Mouse (Mus musculus) CH12F3 (cell line): Measurements from ENCODE around the gene Pdcd4.
"Not testable (repeated sequence)": the region's sequence is repeated elsewhere in the genome, so short reads cannot be mapped to it uniquely, and the experiment has no call there.

ENCODE experiments used
- in situ Hi-C: fragments of 300-500 bp; cut with MboI; formaldehyde crosslinking; loops from 2 replicates; pipeline ENCODE4 v1.14.3; 2020; ENCODE audit warnings: low sequenced_read_pairs

Gene Pdcd4

DNA sequence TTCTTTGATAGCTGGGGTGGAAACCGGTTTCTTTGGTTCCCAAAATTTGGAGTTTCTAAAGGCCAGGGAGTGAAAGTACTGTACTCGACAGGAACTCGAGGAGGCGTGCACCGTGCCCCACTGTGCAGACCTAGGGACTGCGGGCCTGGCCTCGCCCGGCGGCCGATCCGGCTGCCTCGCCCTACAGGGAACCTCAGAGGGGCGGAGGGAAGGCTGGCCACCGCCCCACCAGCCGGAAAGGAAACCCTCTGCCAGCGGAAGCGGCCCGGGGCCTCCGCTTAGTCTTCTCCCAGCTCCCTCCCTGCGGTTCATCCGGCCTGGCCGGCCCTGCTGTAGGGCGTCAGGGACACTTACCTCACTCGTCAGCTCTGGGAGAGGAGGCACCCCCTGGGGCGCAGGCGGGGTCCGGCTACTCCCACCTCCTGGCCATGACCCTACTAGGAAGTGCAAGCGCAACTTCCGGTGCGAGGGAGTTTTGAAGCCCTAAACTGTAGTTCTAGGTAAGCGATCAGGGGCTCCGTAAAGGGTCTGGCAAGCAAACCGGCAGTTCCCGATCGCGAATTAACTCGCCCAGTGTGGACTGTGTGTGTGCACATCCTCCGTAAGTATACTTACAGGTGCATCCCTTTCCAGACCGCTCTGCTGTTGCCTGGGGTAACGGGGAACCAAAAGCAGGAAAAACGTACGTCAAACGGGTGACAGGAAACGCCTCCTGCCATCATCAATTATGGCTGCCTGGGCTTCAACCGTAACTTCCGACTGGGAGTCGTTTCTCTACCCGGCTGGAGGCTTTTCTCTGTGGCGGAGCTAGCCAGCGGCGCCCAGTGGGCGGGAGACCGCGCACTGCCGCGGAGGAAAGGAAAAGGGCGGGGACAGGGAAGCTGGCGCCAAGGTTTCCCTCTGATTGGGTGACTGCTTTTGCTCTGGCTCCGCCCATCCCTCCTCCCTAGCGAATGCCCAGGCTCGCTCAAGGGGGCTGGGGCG, 52.1 kb downstream of the Pdcd4 start, which contains the start of the genes Shoc2 and Bbip1:
TSS of gene Shoc2 (plus strand) at position 505 of the 984 bp plus-strand sequence.
TSS of gene Bbip1 (minus strand) at position 826 of the 984 bp plus-strand sequence.
- in situ Hi-C loops: no loop called here

GRCm38 (mm10) chr19:53944786-53945169, 52.7 kb downstream of the Pdcd4 start:
- in situ Hi-C loops: no loop called here

- in situ Hi-C loops: no loop called here
Measured at GRCm38 (mm10) chr19:53945171-53946042, 53.4 kb downstream of the Pdcd4 start.

DNA sequence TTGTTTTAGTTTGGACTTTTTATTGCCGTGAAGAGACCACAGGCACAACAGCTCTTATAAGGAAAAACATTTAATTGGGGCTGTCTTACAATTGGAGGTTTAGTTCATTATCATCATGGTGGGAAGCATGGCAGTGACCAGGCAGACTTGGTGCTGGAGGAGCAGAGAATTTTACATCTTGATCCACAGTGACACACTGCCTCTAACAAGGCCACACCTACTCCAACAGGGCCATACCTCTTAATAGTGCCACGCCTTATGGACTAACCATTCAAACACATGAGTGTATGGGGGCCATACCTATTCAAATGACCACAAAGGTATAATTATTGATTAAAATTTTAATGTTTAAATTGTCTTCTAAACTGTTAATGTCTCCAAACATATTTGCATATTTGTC, 65.5 kb downstream of the Pdcd4 start:
- in situ Hi-C loops: no loop called here

GRCm38 (mm10) chr19:53962511-53962910, 70.5 kb downstream of the Pdcd4 start:
- in situ Hi-C loops: no loop called here

- in situ Hi-C loops: not testable (repeated sequence)
Measured at GRCm38 (mm10) chr19:53964347-53964746, 72.3 kb downstream of the Pdcd4 start.

GRCm38 (mm10) chr19:53964910-53965633, 73.0 kb downstream of the Pdcd4 start:
- in situ Hi-C loops: no loop called here

DNA sequence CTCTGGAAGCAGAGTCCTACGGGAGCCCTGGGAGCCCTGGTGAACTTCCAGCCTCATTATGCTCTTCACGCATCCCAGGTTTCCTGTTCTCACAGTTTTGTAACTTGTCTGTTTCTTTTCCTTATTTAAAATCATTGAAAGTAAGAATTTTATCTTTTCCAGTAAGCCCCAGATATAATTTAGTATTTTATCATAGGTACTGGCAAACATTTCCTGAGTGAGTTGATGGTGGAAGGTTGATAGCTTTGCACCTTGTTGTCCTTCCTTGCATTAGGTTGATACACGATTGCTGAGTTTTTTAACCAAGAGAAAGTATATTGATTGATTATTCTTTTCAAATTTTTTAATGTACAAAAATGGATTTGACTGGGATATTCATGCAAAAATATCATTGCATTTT, 77.2 kb downstream of the Pdcd4 start:
- in situ Hi-C loops: no loop called here

- in situ Hi-C loops: no loop called here
Measured at GRCm38 (mm10) chr19:53971938-53972337, 79.9 kb downstream of the Pdcd4 start.

DNA sequence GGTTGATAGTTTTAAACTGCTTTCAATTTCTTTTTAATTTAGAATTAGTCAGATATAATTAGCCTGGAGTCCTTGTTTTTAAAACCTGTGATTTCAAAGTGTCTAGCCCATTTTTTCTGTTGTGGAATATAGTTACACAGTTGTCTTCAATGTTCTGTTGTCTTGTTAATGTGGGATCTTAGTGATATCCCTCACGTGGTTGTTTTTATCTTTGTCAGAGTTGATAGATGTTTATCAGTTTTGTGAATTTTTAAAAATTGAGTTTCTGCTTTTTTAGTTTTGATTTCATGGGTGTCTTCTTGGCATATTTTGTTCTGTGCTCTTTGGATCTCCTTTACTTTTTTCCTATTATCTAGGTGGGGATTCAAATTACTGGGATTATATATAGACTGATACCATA, 81.6 kb downstream of the Pdcd4 start:
- in situ Hi-C loops: no loop called here
